Comparison of ENCODE assay signal across 1 mouse cellular context in genomic region chr17:35052271-35052798, GRCm38 (mm10).
TF ChIP-seq lines count a peak whose summit lies in the region.

No protein-coding gene starts in this region.

TF ChIP-seq in MEL, 35 proteins besides CTCF, POLR2A, EP300 and RAD21 (continued from another document):
- no peak for TF ChIP-seq ZMIZ1 (IDR thresholded peaks at IDR 0.05; ENCODE audit: low read depth, low read length)
